10 mouse cellular contexts compared by ENCODE assay signal in the genomic region with DNA sequence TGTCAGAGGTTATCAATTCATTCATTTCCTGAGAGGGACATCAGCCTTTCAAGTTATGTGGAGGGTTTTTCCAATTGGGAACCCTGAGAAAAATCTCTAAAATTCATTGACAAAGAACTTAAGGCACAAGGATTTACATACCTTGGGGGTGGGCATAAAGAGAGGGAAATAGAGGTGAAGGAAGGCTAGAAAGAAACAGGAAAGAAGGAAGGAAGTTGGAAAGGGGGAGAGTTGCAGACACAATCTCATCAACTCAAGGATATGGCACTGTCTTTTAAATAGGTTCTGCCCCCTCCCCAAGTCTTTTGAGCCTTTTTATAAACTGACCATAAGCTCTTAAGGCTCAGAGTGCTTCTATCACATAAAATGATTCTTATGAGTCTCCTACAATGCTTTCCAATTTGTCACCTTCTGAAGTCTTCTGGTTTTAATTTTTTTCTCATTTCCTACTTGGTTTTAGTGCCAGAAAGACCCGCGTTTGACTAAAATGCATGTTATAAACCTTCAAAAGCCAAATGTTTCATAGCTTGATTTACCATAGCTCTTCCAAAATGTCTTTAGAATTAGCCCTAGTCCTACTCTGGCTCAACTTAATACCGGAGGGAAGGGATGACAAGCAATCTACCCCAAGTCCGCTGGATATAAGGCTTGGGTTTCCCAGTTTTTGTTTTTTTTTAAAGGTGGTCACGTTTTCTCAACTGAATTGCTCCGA. TPM values are rescaled to one million over a fixed set of nuclear protein-coding genes. Genes with fewer than 3 reads are reported as not detected.
DNase-seq lines count a peak whose midpoint lies in the region; ATAC-seq and TF ChIP-seq lines count a peak whose summit lies in the region.
"Had no signal": no experiment of that assay in that cellular context is flagged by ENCODE, and none has a peak within 500 bp of the region (broad histone marks: within the 10 kb centered on the region; RNA-seq: fewer than 3 reads in every experiment).

No protein-coding gene starts in this region.

- WGBS in heart, postnatal 0 days = 19% methylated on average over 6 of the region's 6 CpGs
- 4% methylated on average over 6 of the region's 6 CpGs for WGBS in limb, embryonic 14.5 days

- no peak for TF ChIP-seq RAD21 in CH12.LX (IDR thresholded peaks at IDR 0.05; ENCODE audit: low read depth, low read length)

- peak overlapping the region; percentile 76 for H3K4me2 ChIP-seq in heart, postnatal 0 days (ENCODE audit: low read depth, low read length)
- peak overlapping the region; percentile 46 for H3K4me2 ChIP-seq in CH12.LX (ENCODE audit: insufficient read depth, low read depth, poor library complexity, severe bottlenecking)
- H3K4me2 ChIP-seq in limb, embryonic 14.5 days (replicated peaks; ENCODE audit: low read depth, low read length, severe bottlenecking) = peak overlapping the region; percentile 51; the same call in 1 of the 2 replicates

- H3K36me3 ChIP-seq in heart, postnatal 0 days (replicated peaks; ENCODE audit: control insufficient read depth, insufficient read depth, low read length) = no peaks in the 10 kb centered on the region
- no peaks in the 10 kb centered on the region for H3K36me3 ChIP-seq in CH12.LX (replicated peaks in 1 of 2; ENCODE audit: control insufficient read depth in 1 of 2, insufficient read depth in 1 of 2, low read length in 1 of 2)
- H3K36me3 ChIP-seq in limb, embryonic 14.5 days (ENCODE audit: control insufficient read depth, insufficient read depth, low read length) = no peaks in the 10 kb centered on the region

- peaks cover 7% of the 10 kb centered on the region for H3K79me2 ChIP-seq in CH12.LX (replicated peaks; ENCODE audit: control insufficient read depth, extremely low read depth, insufficient read depth, poor library complexity, severe bottlenecking)

- in situ Hi-C loops in CH12.LX (cut with MboI; ENCODE audit: low pct_ligation_motif_present, low pct_unique_long_range_greater_than_20kb, low sequenced_read_pairs) = no loop called here

- peaks cover 8% of the 10 kb centered on the region for H3K4me1 ChIP-seq in heart, postnatal 0 days (ENCODE audit: control insufficient read depth, insufficient read depth)
- H3K4me1 ChIP-seq in CH12.LX (ENCODE audit: control insufficient read depth in 1 of 2, insufficient read depth in 2 of 2) = no peaks in the 10 kb centered on the region
- peaks cover 9% of the 10 kb centered on the region for H3K4me1 ChIP-seq in limb, embryonic 14.5 days (ENCODE audit: control insufficient read depth, insufficient read depth, low read length)

- peaks cover 16% of the 10 kb centered on the region for H3K27me3 ChIP-seq in heart, postnatal 0 days (ENCODE audit: control insufficient read depth, insufficient read depth, low read length)
- no peaks in the 10 kb centered on the region for H3K27me3 ChIP-seq in CH12.LX (replicated peaks)
- H3K27me3 ChIP-seq in limb, embryonic 14.5 days (ENCODE audit: control insufficient read depth, insufficient read depth, low read length) = peaks cover 24% of the 10 kb centered on the region

- dilution Hi-C loops in CH12.LX (cut with MboI; ENCODE audit: extremely low pct_ligation_motif_present, extremely low pct_unique_long_range_greater_than_20kb, low sequenced_read_pairs) = no loop called here

- ATAC-seq in heart, postnatal 0 days (ENCODE audit: insufficient read depth, low read depth) = no peak
- ATAC-seq in limb, embryonic 14.5 days (ENCODE audit: low FRiP score, low read depth) = no peak

- TF ChIP-seq CTCF in heart, postnatal 0 days (IDR thresholded peaks at IDR 0.05; ENCODE audit: low read depth) = no peak
- no peak for TF ChIP-seq CTCF in CH12.LX (conservative IDR thresholded peaks at IDR 0.05 in 1 of 2, IDR thresholded peaks at IDR 0.05 in 1 of 2; ENCODE audit: low read depth in 2 of 2, low read length in 2 of 2)

- TF ChIP-seq EP300 in heart, postnatal 0 days (IDR thresholded peaks at IDR 0.05; ENCODE audit: low read depth) = no peak
- no peak for TF ChIP-seq EP300 in CH12.LX (IDR thresholded peaks at IDR 0.05; ENCODE audit: low read length)

- peak overlapping the region; percentile 56 for H3K4me3 ChIP-seq in heart, postnatal 0 days (ENCODE audit: low read depth, low read length)
- no peak overlapping the region for H3K4me3 ChIP-seq in CH12.LX (replicated peaks in 1 of 3; ENCODE audit: low read depth in 2 of 3, low read length in 2 of 3, poor library complexity in 1 of 3)
- H3K4me3 ChIP-seq in limb, embryonic 14.5 days (replicated peaks; ENCODE audit: low read length) = no peak overlapping the region

- DNase-seq in embryo, embryonic 10.5 days (ENCODE audit: low spot score) = peak; percentile 52
- DNase-seq in embryo, embryonic 11 days = no peak
- DNase-seq in heart, postnatal 0 days (ENCODE audit: low spot score) = no peak
- no peak for DNase-seq in heart, postnatal 4 days
- DNase-seq in CH12.LX (ENCODE audit: extremely low read depth) = no peak
- DNase-seq in limb, embryonic 14.5 days (ENCODE audit: low spot score) = no peak
- no peak for DNase-seq in kidney, adult 18-20 months
- no peak for DNase-seq in layer of hippocampus, postnatal 10 days (ENCODE audit: low spot score in 2 of 2)
- DNase-seq: kidney, adult 8-10 months had no signal

- no peak for TF ChIP-seq POLR2A in CH12.LX (IDR thresholded peaks at IDR 0.05; ENCODE audit: low read depth, low read length)
- no peak for TF ChIP-seq POLR2A in limb, embryonic 14.5 days (IDR thresholded peaks at IDR 0.05; ENCODE audit: borderline replicate concordance, extremely low read depth, insufficient read depth, insufficient read length)

- H3K9ac ChIP-seq in heart, postnatal 0 days (replicated peaks; ENCODE audit: low read depth, low read length) = no peak overlapping the region
- H3K9ac ChIP-seq in CH12.LX (ENCODE audit: insufficient read depth, low read depth) = no peak overlapping the region
- H3K9ac ChIP-seq in limb, embryonic 14.5 days (ENCODE audit: low read depth, low read length, severe bottlenecking) = no peak overlapping the region

- H3K9me3 ChIP-seq in heart, postnatal 0 days (replicated peaks; ENCODE audit: control insufficient read depth, low read length) = no peaks in the 10 kb centered on the region
- H3K9me3 ChIP-seq in CH12.LX (replicated peaks; ENCODE audit: low read length) = no peaks in the 10 kb centered on the region
- H3K9me3 ChIP-seq in limb, embryonic 14.5 days (ENCODE audit: control insufficient read depth, low read length) = no peaks in the 10 kb centered on the region

- H3K27ac ChIP-seq in heart, postnatal 0 days (ENCODE audit: low read depth) = no peak overlapping the region
- no peak overlapping the region for H3K27ac ChIP-seq in CH12.LX (ENCODE audit: insufficient read depth, low read depth)
- no peak overlapping the region for H3K27ac ChIP-seq in limb, embryonic 14.5 days (replicated peaks; ENCODE audit: low read depth, low read length)

TF ChIP-seq in CH12.LX, 34 proteins besides CTCF, POLR2A, EP300 and RAD21:
- TF ChIP-seq MAX (IDR thresholded peaks at IDR 0.05; ENCODE audit: low read length) = no peak
- no peak for TF ChIP-seq SMC3 (IDR thresholded peaks at IDR 0.05; ENCODE audit: low read depth, low read length)
- TF ChIP-seq JUND (conservative IDR thresholded peaks at IDR 0.05; ENCODE audit: low read depth, low read length) = no peak
- no peak for TF ChIP-seq SIN3A (IDR thresholded peaks at IDR 0.05; ENCODE audit: low read length)
- TF ChIP-seq IRF4 (IDR thresholded peaks at IDR 0.05; ENCODE audit: low read depth, low read length) = no peak
- TF ChIP-seq PAX5 (IDR thresholded peaks at IDR 0.05; ENCODE audit: low read length) = no peak
- no peak for TF ChIP-seq MAZ (IDR thresholded peaks at IDR 0.05; ENCODE audit: low read depth, low read length)
- TF ChIP-seq CHD2 (IDR thresholded peaks at IDR 0.05; ENCODE audit: low read length) = no peak
- TF ChIP-seq KAT2A (IDR thresholded peaks at IDR 0.05; ENCODE audit: insufficient replicate concordance, low read length) = no peak
- TF ChIP-seq UBTF (IDR thresholded peaks at IDR 0.05; ENCODE audit: low read depth, low read length) = no peak
- TF ChIP-seq NELFE (IDR thresholded peaks at IDR 0.05; ENCODE audit: low read depth, low read length) = no peak
- TF ChIP-seq GABPA (IDR thresholded peaks at IDR 0.05; ENCODE audit: insufficient replicate concordance, low read depth, low read length) = no peak
- no peak for TF ChIP-seq E2F4 (IDR thresholded peaks at IDR 0.05; ENCODE audit: insufficient replicate concordance, low read depth, low read length)

RNA-seq across cellular contexts. Expression of gene Lin28b, which starts 13.6 kb away (rescaled TPM):
- total RNA-seq in heart, postnatal 0 days (2014; rRNA removed; ENCODE audit: low replicate concordance) = 0.23 and 0.85 TPM in 2 replicates
- 1.2 and 1.3 TPM in 2 replicates for polyA plus RNA-seq in heart, postnatal 0 days (2015; fragmentation: Nextera tagmentation; extraction: Ambion mirVana)
- total RNA-seq in heart, postnatal 4 days (2021) = under 1 TPM; 0.74 TPM
- total RNA-seq in CH12.LX (2012; rRNA removed) (11.6 and 11.8 TPM in 2 replicates), CH12.LX (2014; rRNA removed) (14.1 and 14.9 TPM in 2 replicates)
- 9.5 and 10.0 TPM in 2 replicates for polyA plus RNA-seq in CH12.LX (2012; ENCODE audit: insufficient read length, low read depth)
- polyA plus RNA-seq in limb, embryonic 14.5 days (2012; rRNA removed) = 1.1 and 1.2 TPM in 2 replicates
- polyA plus RNA-seq in limb, embryonic 14.5 days (2014; fragmentation: Nextera tagmentation; extraction: Ambion mirVana) = 1.2 and 1.3 TPM in 2 replicates
- 1 to 10 TPM; 1.3 to 1.7 TPM for total RNA-seq in layer of hippocampus, postnatal 10 days (2021)
- total RNA-seq: gastrocnemius, postnatal 4 days had no signal
